In genomic region chr15:101879776-101880175, GRCm38 (mm10) we compare ENCODE assay signal across 14 mouse cellular contexts. TPM values are rescaled to one million over a fixed set of nuclear protein-coding genes. Genes with fewer than 3 reads are reported as not detected.
DNase-seq lines count a peak whose midpoint lies in the region; ATAC-seq lines count a peak whose summit lies in the region.
"Had no signal": no experiment of that assay in that cellular context is flagged by ENCODE, and none has a peak within 500 bp of the region (broad histone marks: within the 10 kb centered on the region; RNA-seq: fewer than 3 reads in every experiment).

No protein-coding gene starts in this region.

- no peaks in the 10 kb centered on the region for H3K36me3 ChIP-seq in hindbrain, embryonic 11.5 days (ENCODE audit: control insufficient read depth, insufficient read depth, low read length)
- no peaks in the 10 kb centered on the region for H3K36me3 ChIP-seq in hindbrain, embryonic 14.5 days (replicated peaks; ENCODE audit: control insufficient read depth, insufficient read depth)
- no peaks in the 10 kb centered on the region for H3K36me3 ChIP-seq in limb, embryonic 10.5 days
- H3K36me3 ChIP-seq: liver, embryonic 13.5 days; midbrain, embryonic 12.5 days; stomach, embryonic 15.5 days had no signal

- no peak overlapping the region for H3K9ac ChIP-seq in hindbrain, embryonic 11.5 days (ENCODE audit: low read depth, low read length)
- H3K9ac ChIP-seq in hindbrain, embryonic 14.5 days: no peak overlapping the region
- H3K9ac ChIP-seq: liver, embryonic 13.5 days; midbrain, embryonic 12.5 days; stomach, embryonic 15.5 days had no signal

- H3K27me3 ChIP-seq in hindbrain, embryonic 11.5 days (ENCODE audit: control insufficient read depth, insufficient read depth, low read length): no peaks in the 10 kb centered on the region
- H3K27me3 ChIP-seq in hindbrain, embryonic 14.5 days (ENCODE audit: control insufficient read depth, insufficient read depth, low read length): no peaks in the 10 kb centered on the region
- H3K27me3 ChIP-seq in limb, embryonic 10.5 days (ENCODE audit: low read depth, poor library complexity, severe bottlenecking): no peaks in the 10 kb centered on the region

- no peak overlapping the region for H3K4me2 ChIP-seq in hindbrain, embryonic 11.5 days (replicated peaks; ENCODE audit: low read depth, low read length)
- H3K4me2 ChIP-seq in hindbrain, embryonic 14.5 days (replicated peaks): no peak overlapping the region; the same call in 1 of the 2 replicates
- H3K4me2 ChIP-seq: liver, embryonic 13.5 days; midbrain, embryonic 12.5 days; stomach, embryonic 15.5 days had no signal

- DNase-seq in hindbrain, embryonic 11.5 days (ENCODE audit: low spot score): peak; percentile 55
- no peak for DNase-seq in hindbrain, embryonic 14.5 days (ENCODE audit: low spot score)
- peak; percentile 4 for DNase-seq in A20 (ENCODE audit: low read depth, low spot score)
- DNase-seq in ZHBTc4 (ENCODE audit: low read depth, low spot score): peak; percentile 55
- DNase-seq in limb, embryonic 10.5 days (ENCODE audit: low spot score): peak; percentile 53
- no peak for DNase-seq in frontal cortex, postnatal 14 days (ENCODE audit: low spot score in 2 of 2)
- DNase-seq: adrenal gland, adult 2 months; cerebellum, adult 9-10 months; liver, embryonic 13.5 days had no signal

- WGBS in hindbrain, embryonic 11.5 days: 29% methylated on average over 9 of the region's 11 CpGs
- WGBS in hindbrain, embryonic 14.5 days: 28% methylated on average over 11 of the region's 11 CpGs
- WGBS in limb, embryonic 10.5 days: 33% methylated on average over 10 of the region's 11 CpGs

- no peaks in the 10 kb centered on the region for H3K9me3 ChIP-seq in hindbrain, embryonic 11.5 days (ENCODE audit: control insufficient read depth, low read length)
- no peaks in the 10 kb centered on the region for H3K9me3 ChIP-seq in hindbrain, embryonic 14.5 days (ENCODE audit: control insufficient read depth, low read length)
- no peaks in the 10 kb centered on the region for H3K9me3 ChIP-seq in limb, embryonic 10.5 days (replicated peaks)
- H3K9me3 ChIP-seq: liver, embryonic 13.5 days; midbrain, embryonic 12.5 days; stomach, embryonic 15.5 days had no signal

- H3K4me1 ChIP-seq in hindbrain, embryonic 11.5 days (replicated peaks; ENCODE audit: control insufficient read depth, insufficient read depth, low read length): no peaks in the 10 kb centered on the region
- H3K4me1 ChIP-seq in hindbrain, embryonic 14.5 days (replicated peaks; ENCODE audit: control insufficient read depth, insufficient read depth, low read length): no peaks in the 10 kb centered on the region
- H3K4me1 ChIP-seq in limb, embryonic 10.5 days: no peaks in the 10 kb centered on the region
- H3K4me1 ChIP-seq: liver, embryonic 13.5 days; midbrain, embryonic 12.5 days; stomach, embryonic 15.5 days had no signal

- no peak overlapping the region for H3K4me3 ChIP-seq in hindbrain, embryonic 11.5 days (ENCODE audit: low read depth, low read length)
- H3K4me3 ChIP-seq in hindbrain, embryonic 14.5 days (replicated peaks; ENCODE audit: low read length): no peak overlapping the region
- H3K4me3 ChIP-seq in limb, embryonic 10.5 days: no peak overlapping the region
- H3K4me3 ChIP-seq: liver, embryonic 13.5 days; midbrain, embryonic 12.5 days; stomach, embryonic 15.5 days had no signal

- H3K27ac ChIP-seq in hindbrain, embryonic 11.5 days (ENCODE audit: low read depth, low read length): no peak overlapping the region
- H3K27ac ChIP-seq in hindbrain, embryonic 14.5 days: no peak overlapping the region
- no peak overlapping the region for H3K27ac ChIP-seq in limb, embryonic 10.5 days
- H3K27ac ChIP-seq: liver, embryonic 13.5 days; midbrain, embryonic 12.5 days; stomach, embryonic 15.5 days had no signal

- no peak for ATAC-seq in hindbrain, embryonic 11.5 days (ENCODE audit: low FRiP score)
- ATAC-seq in hindbrain, embryonic 14.5 days (ENCODE audit: low FRiP score): no peak
- no peak for ATAC-seq in inflammation-experienced regulatory T-cells, adult 6 months
- no peak for ATAC-seq in frontal cortex, adult (ENCODE audit: low TSS enrichment)

RNA-seq across cellular contexts. Expression of gene Krt77, which starts 10.3 kb away (rescaled TPM):
- not detected in 2 replicates for polyA plus RNA-seq in hindbrain, embryonic 11.5 days (2014; fragmentation: Nextera tagmentation; extraction: Ambion mirVana)
- polyA plus RNA-seq in hindbrain, embryonic 14.5 days (2014; fragmentation: Nextera tagmentation; extraction: Ambion mirVana): 0.20 and 0.21 TPM in 2 replicates
- not detected in 2 replicates for polyA plus RNA-seq in limb, embryonic 10.5 days (2016; fragmentation: Nextera tagmentation; extraction: Ambion mirVana)
- polyA plus RNA-seq in inflammation-experienced regulatory T-cells, adult 6 months (2017; shearing (Covaris generic)): not detected
- polyA plus RNA-seq: adrenal gland, adult 2 months; gonadal fat pad, adult 2 months; liver, embryonic 13.5 days; midbrain, embryonic 12.5 days had no signal

RNA-seq across cellular contexts. Expression of gene Krt76, which starts 12.9 kb away (rescaled TPM):
- not detected in 2 replicates for polyA plus RNA-seq in hindbrain, embryonic 11.5 days (2014; fragmentation: Nextera tagmentation; extraction: Ambion mirVana)
- polyA plus RNA-seq in hindbrain, embryonic 14.5 days (2014; fragmentation: Nextera tagmentation; extraction: Ambion mirVana): not detected in 2 replicates
- polyA plus RNA-seq in limb, embryonic 10.5 days (2016; fragmentation: Nextera tagmentation; extraction: Ambion mirVana): not detected in 2 replicates
- not detected for polyA plus RNA-seq in inflammation-experienced regulatory T-cells, adult 6 months (2017; shearing (Covaris generic))
- polyA plus RNA-seq: adrenal gland, adult 2 months; gonadal fat pad, adult 2 months; liver, embryonic 13.5 days; midbrain, embryonic 12.5 days; stomach, embryonic 15.5 days had no signal

RNA-seq across cellular contexts. Expression of gene Krt1, which starts 29.2 kb away (rescaled TPM):
- 1.5 and 1.8 TPM in 2 replicates for polyA plus RNA-seq in hindbrain, embryonic 11.5 days (2014; fragmentation: Nextera tagmentation; extraction: Ambion mirVana)
- polyA plus RNA-seq in hindbrain, embryonic 14.5 days (2014; fragmentation: Nextera tagmentation; extraction: Ambion mirVana): 11.9 and 12.2 TPM in 2 replicates
- 0.59 and 0.96 TPM in 2 replicates for polyA plus RNA-seq in limb, embryonic 10.5 days (2016; fragmentation: Nextera tagmentation; extraction: Ambion mirVana)
- polyA plus RNA-seq in inflammation-experienced regulatory T-cells, adult 6 months (2017; shearing (Covaris generic)): not detected
- polyA plus RNA-seq: liver, embryonic 13.5 days had no signal

RNA-seq across cellular contexts. Expression of gene Krt4, which starts 44.8 kb away (rescaled TPM):
- not detected in 2 replicates for polyA plus RNA-seq in hindbrain, embryonic 11.5 days (2014; fragmentation: Nextera tagmentation; extraction: Ambion mirVana)
- not detected in 2 replicates for polyA plus RNA-seq in hindbrain, embryonic 14.5 days (2014; fragmentation: Nextera tagmentation; extraction: Ambion mirVana)
- polyA plus RNA-seq in limb, embryonic 10.5 days (2016; fragmentation: Nextera tagmentation; extraction: Ambion mirVana): not detected in 2 replicates
- not detected for polyA plus RNA-seq in inflammation-experienced regulatory T-cells, adult 6 months (2017; shearing (Covaris generic))
- polyA plus RNA-seq: midbrain, embryonic 12.5 days had no signal

Comparison
In these comparisons a context has a peak if more than half of its experiments do, and no peak if none do; other contexts are left out.
1. DNase-seq: peak in hindbrain, embryonic 11.5 days (single experiment), A20 (single experiment), ZHBTc4 (single experiment) and limb, embryonic 10.5 days (single experiment); none in hindbrain, embryonic 14.5 days (single experiment) and frontal cortex, postnatal 14 days (0 of 2).